Mouse (Mus musculus): ENCODE data around the gene Rdh1. TPM values are rescaled to one million over a fixed set of nuclear protein-coding genes. Genes with fewer than 3 reads are reported as not detected.

Gene Rdh1
- polyA plus RNA-seq, 1 experiment = 0.07 TPM

- H3K27me3 ChIP-seq (ENCODE audit: control insufficient read depth, insufficient read depth, low read length) = no peaks in the 10 kb centered on the region
- no peak for TF ChIP-seq POLR2A (IDR thresholded peaks at IDR 0.05; ENCODE audit: control insufficient read depth, low read depth, low read length)
- TF ChIP-seq CTCF (IDR thresholded peaks at IDR 0.05; ENCODE audit: control insufficient read depth, insufficient read depth, insufficient replicate concordance, low read depth, low read length) = no peak
Observed at GRCm38 (mm10) chr10:127730285-127730932, 29.1 kb upstream of the Rdh1 start.

GRCm38 (mm10) chr10:127730933-127731310, 28.6 kb upstream of the Rdh1 start:
- Histone ChIP-seq H3K4me1 (ENCODE audit: control insufficient read depth, insufficient read depth, low read length) (no peaks in the 10 kb centered on the region), H3K36me3 (ENCODE audit: control insufficient read depth, insufficient read depth, low read length) (no peaks in the 10 kb centered on the region), H3K27ac (ENCODE audit: control insufficient read depth, insufficient read depth, low read depth, low read length) (no peak overlapping the region), H3K27me3 (ENCODE audit: control insufficient read depth, insufficient read depth, low read length) (no peaks in the 10 kb centered on the region), H3K4me3 (ENCODE audit: control insufficient read depth, low read depth, low read length) (no peak overlapping the region)
- TF ChIP-seq POLR2A (IDR thresholded peaks at IDR 0.05; ENCODE audit: control insufficient read depth, low read depth, low read length) (no peak), CTCF (IDR thresholded peaks at IDR 0.05; ENCODE audit: control insufficient read depth, insufficient read depth, insufficient replicate concordance, low read depth, low read length) (no peak)

More at GRCm38 (mm10) chr10:127730285-127730932, 29.1 kb upstream of the Rdh1 start:
- Histone ChIP-seq H3K36me3 (ENCODE audit: control insufficient read depth, insufficient read depth, low read length) (no peaks in the 10 kb centered on the region), H3K27ac (ENCODE audit: control insufficient read depth, insufficient read depth, low read depth, low read length) (no peak overlapping the region), H3K4me1 (ENCODE audit: control insufficient read depth, insufficient read depth, low read length) (no peaks in the 10 kb centered on the region), H3K4me3 (ENCODE audit: control insufficient read depth, low read depth, low read length) (no peak overlapping the region)

- H3K27me3 ChIP-seq (ENCODE audit: control insufficient read depth, insufficient read depth, low read length) = no peaks in the 10 kb centered on the region
- no peak overlapping the region for H3K4me3 ChIP-seq (ENCODE audit: control insufficient read depth, low read depth, low read length)
- TF ChIP-seq CTCF (IDR thresholded peaks at IDR 0.05; ENCODE audit: control insufficient read depth, insufficient read depth, insufficient replicate concordance, low read depth, low read length) (no peak), POLR2A (IDR thresholded peaks at IDR 0.05; ENCODE audit: control insufficient read depth, low read depth, low read length) (no peak)
- no peaks in the 10 kb centered on the region for H3K36me3 ChIP-seq (ENCODE audit: control insufficient read depth, insufficient read depth, low read length)
- no peaks in the 10 kb centered on the region for H3K4me1 ChIP-seq (ENCODE audit: control insufficient read depth, insufficient read depth, low read length)
- H3K27ac ChIP-seq (ENCODE audit: control insufficient read depth, insufficient read depth, low read depth, low read length) = no peak overlapping the region
Observed at GRCm38 (mm10) chr10:127731397-127731796, 28.1 kb upstream of the Rdh1 start.

- Histone ChIP-seq H3K27ac (ENCODE audit: control insufficient read depth, insufficient read depth, low read depth, low read length) (no peak overlapping the region), H3K27me3 (ENCODE audit: control insufficient read depth, insufficient read depth, low read length) (no peaks in the 10 kb centered on the region)
Observed at GRCm38 (mm10) chr10:127734434-127734833, 25.1 kb upstream of the Rdh1 start.

GRCm38 (mm10) chr10:127736266-127736665, 23.3 kb upstream of the Rdh1 start:
- Histone ChIP-seq H3K36me3 (ENCODE audit: control insufficient read depth, insufficient read depth, low read length) (no peaks in the 10 kb centered on the region), H3K4me3 (ENCODE audit: control insufficient read depth, low read depth, low read length) (no peak overlapping the region), H3K4me1 (ENCODE audit: control insufficient read depth, insufficient read depth, low read length) (peaks cover 10% of the 10 kb centered on the region), H3K27ac (ENCODE audit: control insufficient read depth, insufficient read depth, low read depth, low read length) (no peak overlapping the region), H3K27me3 (ENCODE audit: control insufficient read depth, insufficient read depth, low read length) (no peaks in the 10 kb centered on the region)
- no peak for TF ChIP-seq POLR2A (IDR thresholded peaks at IDR 0.05; ENCODE audit: control insufficient read depth, low read depth, low read length)
- TF ChIP-seq CTCF (IDR thresholded peaks at IDR 0.05; ENCODE audit: control insufficient read depth, insufficient read depth, insufficient replicate concordance, low read depth, low read length) = no peak

More at GRCm38 (mm10) chr10:127734434-127734833, 25.1 kb upstream of the Rdh1 start:
- Histone ChIP-seq H3K4me1 (ENCODE audit: control insufficient read depth, insufficient read depth, low read length) (peaks cover 7% of the 10 kb centered on the region), H3K36me3 (ENCODE audit: control insufficient read depth, insufficient read depth, low read length) (no peaks in the 10 kb centered on the region), H3K4me3 (ENCODE audit: control insufficient read depth, low read depth, low read length) (no peak overlapping the region)
- TF ChIP-seq CTCF (IDR thresholded peaks at IDR 0.05; ENCODE audit: control insufficient read depth, insufficient read depth, insufficient replicate concordance, low read depth, low read length) (0 out of 2 replicates have a peak, but pooled peaks have one; percentile 14), POLR2A (IDR thresholded peaks at IDR 0.05; ENCODE audit: control insufficient read depth, low read depth, low read length) (no peak)

- no peak overlapping the region for H3K27ac ChIP-seq (ENCODE audit: control insufficient read depth, insufficient read depth, low read depth, low read length)
- H3K4me3 ChIP-seq (ENCODE audit: control insufficient read depth, low read depth, low read length) = no peak overlapping the region
- peaks cover 10% of the 10 kb centered on the region for H3K4me1 ChIP-seq (ENCODE audit: control insufficient read depth, insufficient read depth, low read length)
- no peaks in the 10 kb centered on the region for H3K36me3 ChIP-seq (ENCODE audit: control insufficient read depth, insufficient read depth, low read length)
- no peak for TF ChIP-seq CTCF (IDR thresholded peaks at IDR 0.05; ENCODE audit: control insufficient read depth, insufficient read depth, insufficient replicate concordance, low read depth, low read length)
- TF ChIP-seq POLR2A (IDR thresholded peaks at IDR 0.05; ENCODE audit: control insufficient read depth, low read depth, low read length) = no peak
- H3K27me3 ChIP-seq (ENCODE audit: control insufficient read depth, insufficient read depth, low read length) = no peaks in the 10 kb centered on the region
Observed at GRCm38 (mm10) chr10:127736916-127737315, 22.6 kb upstream of the Rdh1 start.

GRCm38 (mm10) chr10:127737552-127737951, 22.0 kb upstream of the Rdh1 start:
- Histone ChIP-seq H3K27me3 (ENCODE audit: control insufficient read depth, insufficient read depth, low read length) (no peaks in the 10 kb centered on the region), H3K4me1 (ENCODE audit: control insufficient read depth, insufficient read depth, low read length) (peaks cover 10% of the 10 kb centered on the region), H3K4me3 (ENCODE audit: control insufficient read depth, low read depth, low read length) (no peak overlapping the region), H3K36me3 (ENCODE audit: control insufficient read depth, insufficient read depth, low read length) (no peaks in the 10 kb centered on the region), H3K27ac (ENCODE audit: control insufficient read depth, insufficient read depth, low read depth, low read length) (no peak overlapping the region)
- TF ChIP-seq POLR2A (IDR thresholded peaks at IDR 0.05; ENCODE audit: control insufficient read depth, low read depth, low read length) (no peak), CTCF (IDR thresholded peaks at IDR 0.05; ENCODE audit: control insufficient read depth, insufficient read depth, insufficient replicate concordance, low read depth, low read length) (no peak)
